8 mouse cellular contexts compared by ENCODE assay signal in genomic region chr6:124996551-124997501, GRCm38 (mm10). TPM values are rescaled to one million over a fixed set of nuclear protein-coding genes. Genes with fewer than 3 reads are reported as not detected.
A peak's percentile ranks its signal among the peaks of the same experiment; 100 is the strongest.
DNase-seq lines count a peak whose midpoint lies in the region; ATAC-seq and TF ChIP-seq lines count a peak whose summit lies in the region.

Pianp (plus strand) TSS chr6:124996694.

- WGBS in forebrain, embryonic 15.5 days = under 1% methylated on average over 65 of the region's 78 CpGs
- 2% methylated on average over 48 of the region's 78 CpGs for WGBS in liver, postnatal 0 days (ENCODE audit: insufficient replicate concordance)
- WGBS in neural tube, embryonic 12.5 days = under 1% methylated on average over 64 of the region's 78 CpGs
- WGBS in stomach, postnatal 0 days = 1% methylated on average over 60 of the region's 78 CpGs

- no peak for DNase-seq in CH12.LX (ENCODE audit: extremely low read depth)
- peak; percentile 84 to 88 for DNase-seq in heart, postnatal 14 days
- DNase-seq in kidney, postnatal 4 days = peak; percentile 90
- DNase-seq in liver, postnatal 0 days = peak; percentile 78
- peak; percentile 87 for DNase-seq in stomach, postnatal 0 days (ENCODE audit: low spot score)

- TF ChIP-seq CTCF in CH12.LX (conservative IDR thresholded peaks at IDR 0.05 in 1 of 2, IDR thresholded peaks at IDR 0.05 in 1 of 2; ENCODE audit: low read depth in 2 of 2, low read length in 2 of 2) = no peak
- TF ChIP-seq CTCF in liver, postnatal 0 days (IDR thresholded peaks at IDR 0.05; ENCODE audit: low read depth) = no peak
- no peak for TF ChIP-seq CTCF in stomach, postnatal 0 days (IDR thresholded peaks at IDR 0.05; ENCODE audit: low read depth)

- intact Hi-C loops in heart, postnatal 14 days (cut with DNase I) = no loop called here

- no peak for TF ChIP-seq POLR2A in CH12.LX (IDR thresholded peaks at IDR 0.05; ENCODE audit: low read depth, low read length)

- TF ChIP-seq RAD21 in CH12.LX (IDR thresholded peaks at IDR 0.05; ENCODE audit: low read depth, low read length) = no peak

- no peak within 1 kb of the TSS for H3K9ac ChIP-seq in CH12.LX (ENCODE audit: insufficient read depth, low read depth)
- H3K9ac ChIP-seq in forebrain, embryonic 15.5 days (replicated peaks) = peak within 1 kb of the TSS; percentile 75
- H3K9ac ChIP-seq in liver, postnatal 0 days (replicated peaks) = no peak within 1 kb of the TSS
- peak within 1 kb of the TSS; percentile 75 for H3K9ac ChIP-seq in neural tube, embryonic 12.5 days
- H3K9ac ChIP-seq in stomach, postnatal 0 days (ENCODE audit: low read length) = peak within 1 kb of the TSS; percentile 62

- no peak within 1 kb of the TSS for H3K27ac ChIP-seq in CH12.LX (ENCODE audit: insufficient read depth, low read depth)
- peak within 1 kb of the TSS; percentile 72 for H3K27ac ChIP-seq in forebrain, embryonic 15.5 days (replicated peaks)
- no peak within 1 kb of the TSS for H3K27ac ChIP-seq in liver, postnatal 0 days (ENCODE audit: low read depth)
- no peak within 1 kb of the TSS for H3K27ac ChIP-seq in neural tube, embryonic 12.5 days
- H3K27ac ChIP-seq in stomach, postnatal 0 days (replicated peaks) = no peak within 1 kb of the TSS

- H3K27me3 ChIP-seq in CH12.LX (replicated peaks) = peaks cover 68% of the 10 kb centered on the region
- H3K27me3 ChIP-seq in forebrain, embryonic 15.5 days = peaks cover 30% of the 10 kb centered on the region
- peaks cover 70% of the 10 kb centered on the region for H3K27me3 ChIP-seq in liver, postnatal 0 days (ENCODE audit: insufficient read depth, low read length)
- H3K27me3 ChIP-seq in neural tube, embryonic 12.5 days (replicated peaks) = peaks cover 91% of the 10 kb centered on the region
- peaks cover 7% of the 10 kb centered on the region; the same call in 1 of the 2 replicates for H3K27me3 ChIP-seq in stomach, postnatal 0 days (ENCODE audit: control insufficient read depth, insufficient read depth, low read length)

- H3K9me3 ChIP-seq in CH12.LX (replicated peaks; ENCODE audit: low read length) = no peaks in the 10 kb centered on the region
- H3K9me3 ChIP-seq in forebrain, embryonic 15.5 days = no peaks in the 10 kb centered on the region
- no peaks in the 10 kb centered on the region for H3K9me3 ChIP-seq in liver, postnatal 0 days (ENCODE audit: low read length)
- H3K9me3 ChIP-seq in neural tube, embryonic 12.5 days = no peaks in the 10 kb centered on the region
- no peaks in the 10 kb centered on the region for H3K9me3 ChIP-seq in stomach, postnatal 0 days (ENCODE audit: control insufficient read depth, low read length)

- peak within 1 kb of the TSS; percentile 97 for H3K4me2 ChIP-seq in CH12.LX (ENCODE audit: insufficient read depth, low read depth, poor library complexity, severe bottlenecking)
- H3K4me2 ChIP-seq in forebrain, embryonic 15.5 days (replicated peaks) = peak within 1 kb of the TSS; percentile 77
- H3K4me2 ChIP-seq in liver, postnatal 0 days (ENCODE audit: low read depth, low read length) = peak within 1 kb of the TSS; percentile 73
- peak within 1 kb of the TSS; percentile 99 for H3K4me2 ChIP-seq in neural tube, embryonic 12.5 days (replicated peaks)
- peak within 1 kb of the TSS; percentile 97 for H3K4me2 ChIP-seq in stomach, postnatal 0 days (replicated peaks; ENCODE audit: low read depth)

- in situ Hi-C loops in CH12.LX (cut with MboI; ENCODE audit: low pct_ligation_motif_present, low pct_unique_long_range_greater_than_20kb, low sequenced_read_pairs) = no loop called here

- H3K79me2 ChIP-seq in CH12.LX (replicated peaks; ENCODE audit: control insufficient read depth, extremely low read depth, insufficient read depth, poor library complexity, severe bottlenecking) = no peaks in the 10 kb centered on the region

- peak within 1 kb of the TSS in 1 of 3 experiments; percentile 22 for H3K4me3 ChIP-seq in CH12.LX (replicated peaks in 1 of 3; ENCODE audit: low read depth in 2 of 3, low read length in 2 of 3, poor library complexity in 1 of 3)
- H3K4me3 ChIP-seq in forebrain, embryonic 15.5 days = peak within 1 kb of the TSS; percentile 56
- H3K4me3 ChIP-seq in liver, postnatal 0 days (ENCODE audit: low read depth, low read length) = peak within 1 kb of the TSS; percentile 38
- peak within 1 kb of the TSS; percentile 61 for H3K4me3 ChIP-seq in neural tube, embryonic 12.5 days
- peak within 1 kb of the TSS; percentile 58 for H3K4me3 ChIP-seq in stomach, postnatal 0 days (ENCODE audit: low read depth, low read length)

- ATAC-seq in cerebellum, adult (ENCODE audit: insufficient number of reproducible peaks, low FRiP score, low TSS enrichment) = peak; percentile 78
- ATAC-seq in forebrain, embryonic 15.5 days (replicated peaks) = peak; percentile 84
- ATAC-seq in liver, postnatal 0 days = peak; percentile 63
- ATAC-seq in neural tube, embryonic 12.5 days (ENCODE audit: low FRiP score, low read depth) = peak; percentile 70
- peak; percentile 75 for ATAC-seq in stomach, postnatal 0 days (ENCODE audit: low FRiP score, low TSS enrichment)

- H3K4me1 ChIP-seq in CH12.LX (ENCODE audit: control insufficient read depth in 1 of 2, insufficient read depth in 2 of 2) = peaks cover 11 to 12% of the 10 kb centered on the region in 2 experiments
- H3K4me1 ChIP-seq in forebrain, embryonic 15.5 days = peaks cover 30% of the 10 kb centered on the region
- H3K4me1 ChIP-seq in liver, postnatal 0 days (ENCODE audit: insufficient read depth) = peaks cover 5% of the 10 kb centered on the region; the same call in 1 of the 2 replicates
- H3K4me1 ChIP-seq in neural tube, embryonic 12.5 days = peaks cover 10% of the 10 kb centered on the region; the same call in 1 of the 2 replicates
- H3K4me1 ChIP-seq in stomach, postnatal 0 days (replicated peaks; ENCODE audit: control insufficient read depth, insufficient read depth) = peaks cover 2% of the 10 kb centered on the region; the same call in 1 of the 2 replicates

- TF ChIP-seq EP300 in CH12.LX (IDR thresholded peaks at IDR 0.05; ENCODE audit: low read length) = no peak
- no peak for TF ChIP-seq EP300 in liver, postnatal 0 days (IDR thresholded peaks at IDR 0.05; ENCODE audit: low read depth)
- no peak for TF ChIP-seq EP300 in stomach, postnatal 0 days (optimal IDR thresholded peaks at IDR 0.05)

- dilution Hi-C loops in CH12.LX (cut with MboI; ENCODE audit: extremely low pct_ligation_motif_present, extremely low pct_unique_long_range_greater_than_20kb, low sequenced_read_pairs) = no loop called here

- no peaks in the 10 kb centered on the region for H3K36me3 ChIP-seq in CH12.LX (replicated peaks in 1 of 2; ENCODE audit: control insufficient read depth in 1 of 2, insufficient read depth in 1 of 2, low read length in 1 of 2)
- H3K36me3 ChIP-seq in forebrain, embryonic 15.5 days = no peaks in the 10 kb centered on the region
- no peaks in the 10 kb centered on the region for H3K36me3 ChIP-seq in liver, postnatal 0 days (replicated peaks; ENCODE audit: insufficient read depth, low read length)
- no peaks in the 10 kb centered on the region for H3K36me3 ChIP-seq in neural tube, embryonic 12.5 days
- H3K36me3 ChIP-seq in stomach, postnatal 0 days (ENCODE audit: control insufficient read depth, insufficient read depth, low read length) = no peaks in the 10 kb centered on the region

TF ChIP-seq in CH12.LX, 34 proteins besides CTCF, POLR2A, EP300 and RAD21:
- TF ChIP-seq MAX (IDR thresholded peaks at IDR 0.05; ENCODE audit: low read length) (no peak), ZMIZ1 (IDR thresholded peaks at IDR 0.05; ENCODE audit: low read depth, low read length) (no peak)

RNA-seq across cellular contexts. Expression of gene Pianp, which starts in this region (rescaled TPM):
- 0.08 TPM in 1 of 2 replicates, not detected in the other for total RNA-seq in CH12.LX (2012; rRNA removed)
- total RNA-seq in CH12.LX (2014; rRNA removed) = not detected in 2 replicates
- polyA plus RNA-seq in CH12.LX (2012; ENCODE audit: insufficient read length, low read depth) = not detected in 2 replicates
- polyA plus RNA-seq in forebrain, embryonic 15.5 days (2015; fragmentation: Nextera tagmentation; extraction: Ambion mirVana) = 29.9 and 30.4 TPM in 2 replicates
- under 1 TPM; 0.60 to 0.66 TPM for total RNA-seq in heart, postnatal 14 days (2021)
- 0.07 and 0.15 TPM in 2 replicates for polyA plus RNA-seq in liver, postnatal 0 days (2015; fragmentation: Nextera tagmentation; extraction: Ambion mirVana)
- 9.8 and 10.0 TPM in 2 replicates for polyA plus RNA-seq in neural tube, embryonic 12.5 days (2016; fragmentation: Nextera tagmentation; extraction: Ambion mirVana)
- polyA plus RNA-seq in stomach, postnatal 0 days (2015; fragmentation: Nextera tagmentation; extraction: Ambion mirVana) = 3.1 and 4.0 TPM in 2 replicates

Comparison
In these comparisons a context has a peak if more than half of its experiments do, and no peak if none do; other contexts are left out.
1. Peak in DNase-seq in heart, postnatal 14 days; RNA of the gene not detected or under 1 TPM.
2. Peak in DNase-seq, ATAC-seq, H3K4me3 ChIP-seq and H3K4me2 ChIP-seq in liver, postnatal 0 days; RNA of the gene not detected or under 1 TPM.
3. H3K9ac ChIP-seq: peak in forebrain, embryonic 15.5 days (single experiment), neural tube, embryonic 12.5 days (single experiment) and stomach, postnatal 0 days (single experiment); none in CH12.LX (single experiment) and liver, postnatal 0 days (single experiment).
4. Peak in every context shown above with its lines, with median percentiles within 50 percentile points of each other: H3K4me2 ChIP-seq and ATAC-seq.